Mouse (Mus musculus) bone marrow, adult 2 months (tissue): ENCODE measurements at regions not wholly inside any gene's neighbourhood (a gene's known extent, or its start where the extent isn't known, plus 50 kb on each side); places are given as distances from the start of the nearest gene placed in this dataset.

Source experiments
- CTCF ChIP-seq: fragments of 200-500 bp; IDR thresholded peaks from 2 replicates; pipeline ENCODE4 v1.5.1; 2011; ENCODE audit warnings: low read length, control low read depth; ENCODE audit not compliant: control insufficient read depth, insufficient read depth
- POLR2A ChIP-seq: fragments of 200-500 bp; IDR thresholded peaks from 2 replicates; pipeline ENCODE4 v1.6.1; 2011; ENCODE audit warnings: low read depth, mild to moderate bottlenecking, control low read depth, low read length, borderline replicate concordance; ENCODE audit not compliant: control insufficient read depth

GRCm38 (mm10) chr14:102215267-102215964 is 485.7 kb downstream of the Lmo7 start:
- TF ChIP-seq CTCF (no peak), POLR2A (no peak)
